Mouse (Mus musculus) embryonic fibroblast, embryonic 13.5 days (primary cell): ENCODE measurements around the gene Tent5d.

Experiments used
- CTCF ChIP-seq: IDR thresholded peaks from 2 replicates; pipeline ENCODE4 v1.5.1; 2011; ENCODE audit warnings: mild to moderate bottlenecking, control low read depth, low read length, moderate library complexity, borderline replicate concordance; ENCODE audit not compliant: insufficient read depth
- POLR2A ChIP-seq: IDR thresholded peaks from 2 replicates; pipeline ENCODE4 v1.6.1; 2011; ENCODE audit warnings: low read depth, mild to moderate bottlenecking, control low read depth, low read length, moderate library complexity

DNA sequence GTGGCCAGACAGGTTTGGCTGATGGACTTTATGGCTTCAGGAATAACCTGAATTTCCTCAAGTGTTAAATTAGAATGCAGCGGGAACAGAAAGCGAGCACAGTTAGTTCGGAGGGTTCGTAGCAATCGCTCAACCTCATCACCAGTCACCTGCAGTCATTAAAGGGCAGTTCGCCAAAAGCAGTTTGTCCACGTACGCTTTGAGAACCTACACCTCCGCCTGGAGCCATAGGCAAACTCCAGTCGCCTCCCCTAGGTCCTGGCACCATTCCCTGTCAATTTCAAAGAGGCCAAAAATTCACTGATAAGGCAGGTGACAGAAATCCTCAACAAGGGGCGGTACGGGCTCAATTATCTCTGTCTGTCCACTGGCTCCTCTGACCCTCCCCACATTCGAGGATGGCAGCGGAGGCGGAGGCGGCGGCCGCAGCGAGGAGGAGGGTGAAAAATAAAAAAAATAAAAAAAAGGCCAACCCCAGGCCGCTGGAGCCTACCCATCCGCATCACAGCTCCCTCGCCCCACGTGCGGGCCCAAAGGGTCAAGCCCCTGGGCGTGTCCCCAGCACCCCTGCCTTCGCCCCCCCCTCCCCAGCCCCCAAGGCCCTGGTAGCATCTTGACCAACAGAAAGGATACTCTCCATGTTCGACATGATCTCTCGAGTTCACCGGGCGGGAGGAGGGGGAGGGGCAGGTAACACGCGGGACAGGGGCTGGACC is 23.3 kb downstream of the Tent5d start:
- TF ChIP-seq CTCF (no peak), POLR2A (no peak)
